Mouse (Mus musculus) thymus, adult 2 months (tissue): ENCODE data around the gene Txlnb.

Experiments
- CTCF ChIP-seq: fragments of 200-500 bp; IDR thresholded peaks from 2 replicates; pipeline ENCODE4 v1.5.1; 2012; ENCODE audit warnings: mild to moderate bottlenecking, control low read depth, low read length, moderate library complexity, borderline replicate concordance; ENCODE audit not compliant: control insufficient read depth, poor library complexity, insufficient read depth; ENCODE audit errors: extremely low read depth
- POLR2A ChIP-seq: fragments of 200-500 bp; IDR thresholded peaks from 2 replicates; pipeline ENCODE4 v1.6.1; 2012; ENCODE audit warnings: mild to moderate bottlenecking, low read length, control low read depth, moderate library complexity; ENCODE audit not compliant: control insufficient read depth, poor library complexity, insufficient read depth; ENCODE audit errors: extremely low read depth

- no peak for TF ChIP-seq CTCF
- no peak for TF ChIP-seq POLR2A
These were observed 46.0 kb downstream of the Txlnb start for GRCm38 (mm10) chr10:17842030-17842429.
